Mouse (Mus musculus) embryonic facial prominence, embryonic 15.5 days (tissue): Measurements from ENCODE around the gene Pip4k2c. TPM values are rescaled to one million over a fixed set of nuclear protein-coding genes. Genes with fewer than 3 reads are reported as not detected.
A peak's percentile ranks its signal among the peaks of the same experiment; 100 is the strongest.

Experiments used
- ATAC-seq: fragments of 200-750 bp; cut with Nextera tagmentation; 2 replicates; pipeline ENCODE4 v1.8.0; 2017; ENCODE audit warnings: low read depth, moderate TSS enrichment; ENCODE audit not compliant: insufficient number of reproducible peaks, low FRiP score, low TSS enrichment
- H3K27ac ChIP-seq: fragments of 300-500 bp; sonication (generic); replicated peaks from 2 replicates; pipeline ENCODE4 v1.5.1; 2015; ENCODE audit warnings: mild to moderate bottlenecking, inconsistent platforms
- H3K27me3 ChIP-seq: fragments of 300-500 bp; sonication (generic); 2 replicates; pipeline ENCODE4 v1.6.1; 2015; ENCODE audit warnings: inconsistent platforms
- H3K36me3 ChIP-seq: fragments of 300-500 bp; sonication (generic); 2 replicates; pipeline ENCODE4 v1.6.1; 2015; ENCODE audit warnings: mild to moderate bottlenecking, inconsistent platforms
- H3K4me1 ChIP-seq: fragments of 300-500 bp; sonication (generic); 2 replicates; pipeline ENCODE4 v1.6.1; 2015; ENCODE audit warnings: inconsistent platforms
- H3K4me2 ChIP-seq: fragments of 300-500 bp; sonication (generic); replicated peaks from 2 replicates; pipeline ENCODE4 v1.6.1; 2015; ENCODE audit warnings: mild to moderate bottlenecking, inconsistent platforms
- H3K4me3 ChIP-seq: fragments of 300-500 bp; sonication (generic); replicated peaks from 2 replicates; pipeline ENCODE4 v1.5.1; 2015; ENCODE audit warnings: mild to moderate bottlenecking, inconsistent platforms
- H3K9ac ChIP-seq: fragments of 300-500 bp; sonication (generic); 2 replicates; pipeline ENCODE4 v1.6.1; 2015; ENCODE audit warnings: inconsistent platforms
- H3K9me3 ChIP-seq: fragments of 300-500 bp; sonication (generic); replicated peaks from 2 replicates; pipeline ENCODE4 v1.6.1; 2016; ENCODE audit warnings: inconsistent platforms
- WGBS: fragments of 180-500 bp; shearing (Covaris S2); methylation state at CpG from one replicate; pipeline ENCODE4 v1.1.7; 2015; 5-methylcytosine and 5-hydroxymethylcytosine counted together
- polyA plus RNA-seq: library from polyadenylated mRNA; unstranded; fragments of >200 nt; fragmentation: Nextera tagmentation; extraction: Ambion mirVana; gene quantifications from 2 replicates; pipeline ENCODE4 v1.2.1, GENCODE M21; 2015

Pip4k2c gene
- polyA plus RNA-seq, result 31.0 and 31.3 TPM in 2 replicates

- H3K4me1 ChIP-seq, result peaks cover 18% of the 10 kb centered on the region
- H3K27me3 ChIP-seq, result no peaks in the 10 kb centered on the region
- peak within 1 kb of the TSS; percentile 82 for H3K4me3 ChIP-seq
- under 1% methylated on average over 47 of the region's 47 CpGs for WGBS
- H3K4me2 ChIP-seq, result peak within 1 kb of the TSS; percentile 86
- H3K27ac ChIP-seq, result peak within 1 kb of the TSS; percentile 69
- H3K9me3 ChIP-seq, result no peaks in the 10 kb centered on the region
- ATAC-seq, result peak; percentile 94
- H3K36me3 ChIP-seq, result peaks cover 10% of the 10 kb centered on the region
- peak within 1 kb of the TSS; percentile 62 for H3K9ac ChIP-seq
These were observed at the start of gene Pip4k2c for GRCm38 (mm10) chr10:127211414-127211854. Gene Pip4k2c (minus strand): TSS chr10:127211585.

- WGBS, result 71% methylated on average over 8 of the region's 8 CpGs
- H3K27me3 ChIP-seq, result 0 out of 2 replicates have a peak, but pooled peaks cover 4% of the 10 kb centered on the region
- H3K4me1 ChIP-seq, result peaks cover 13% of the 10 kb centered on the region
- no peaks in the 10 kb centered on the region for H3K36me3 ChIP-seq
- no peak overlapping the region for H3K4me2 ChIP-seq
- H3K4me3 ChIP-seq, result no peak overlapping the region
- H3K9ac ChIP-seq, result no peak overlapping the region
- no peak overlapping the region for H3K27ac ChIP-seq
- no peak for ATAC-seq
- no peaks in the 10 kb centered on the region for H3K9me3 ChIP-seq
These were observed 47.1 kb upstream of the Pip4k2c start for GRCm38 (mm10) chr10:127258489-127258888.

- H3K27ac ChIP-seq, result no peak overlapping the region
- 0 out of 2 replicates have a peak, but pooled peaks cover 4% of the 10 kb centered on the region for H3K27me3 ChIP-seq
- H3K9me3 ChIP-seq, result no peaks in the 10 kb centered on the region
- H3K4me2 ChIP-seq, result no peak overlapping the region
- H3K4me1 ChIP-seq, result peaks cover 11% of the 10 kb centered on the region
- H3K36me3 ChIP-seq, result no peaks in the 10 kb centered on the region
- no peak overlapping the region for H3K9ac ChIP-seq
- 72% methylated on average over 6 of the region's 6 CpGs for WGBS
- ATAC-seq, result no peak
- H3K4me3 ChIP-seq, result no peak overlapping the region
These were observed 46.4 kb upstream of the Pip4k2c start for GRCm38 (mm10) chr10:127257790-127258189.

- Histone ChIP-seq H3K4me1 (no peaks in the 10 kb centered on the region), H3K36me3 (no peaks in the 10 kb centered on the region), H3K27me3 (no peaks in the 10 kb centered on the region), H3K9ac (no peak overlapping the region), H3K27ac (no peak overlapping the region), H3K4me2 (no peak overlapping the region), H3K4me3 (no peak overlapping the region), H3K9me3 (no peaks in the 10 kb centered on the region)
- no peak for ATAC-seq
- 20% methylated on average over 14 of the region's 14 CpGs for WGBS
These were observed 44.4 kb upstream of the Pip4k2c start for GRCm38 (mm10) chr10:127255625-127256345.

- Histone ChIP-seq H3K9ac (no peak overlapping the region), H3K9me3 (no peaks in the 10 kb centered on the region), H3K4me1 (no peaks in the 10 kb centered on the region), H3K36me3 (no peaks in the 10 kb centered on the region), H3K4me3 (no peak overlapping the region), H3K27me3 (no peaks in the 10 kb centered on the region), H3K27ac (no peak overlapping the region), H3K4me2 (no peak overlapping the region)
- ATAC-seq, result no peak
- WGBS, result 73% methylated on average over 5 of the region's 5 CpGs
These were observed 39.4 kb upstream of the Pip4k2c start for GRCm38 (mm10) chr10:127250810-127251209.

- no peak for ATAC-seq
- Histone ChIP-seq H3K4me2 (no peak overlapping the region), H3K9me3 (no peaks in the 10 kb centered on the region), H3K27ac (no peak overlapping the region), H3K4me3 (no peak overlapping the region), H3K9ac (no peak overlapping the region), H3K27me3 (no peaks in the 10 kb centered on the region), H3K36me3 (0 out of 2 replicates have a peak, but pooled peaks cover 4% of the 10 kb centered on the region), H3K4me1 (peaks cover 9% of the 10 kb centered on the region)
- 71% methylated on average over 18 of the region's 18 CpGs for WGBS
These were observed 26.9 kb upstream of the Pip4k2c start for GRCm38 (mm10) chr10:127238241-127238824.

GRCm38 (mm10) chr10:127236541-127236940, 25.2 kb upstream of the Pip4k2c start:
- Histone ChIP-seq H3K36me3 (no peaks in the 10 kb centered on the region), H3K9ac (no peak overlapping the region), H3K27ac (no peak overlapping the region), H3K4me1 (peaks cover 9% of the 10 kb centered on the region), H3K27me3 (no peaks in the 10 kb centered on the region), H3K9me3 (no peaks in the 10 kb centered on the region), H3K4me3 (no peak overlapping the region), H3K4me2 (no peak overlapping the region)
- WGBS, result 21% methylated on average over 9 of the region's 9 CpGs
- no peak for ATAC-seq

GRCm38 (mm10) chr10:127233141-127233540, 21.8 kb upstream of the Pip4k2c start:
- no peak overlapping the region for H3K4me3 ChIP-seq
- WGBS, result 75% methylated on average over 9 of the region's 9 CpGs

GRCm38 (mm10) chr10:127231741-127232140, 20.4 kb upstream of the Pip4k2c start:
- H3K4me1 ChIP-seq, result peaks cover 4% of the 10 kb centered on the region
- ATAC-seq, result no peak
- no peaks in the 10 kb centered on the region for H3K27me3 ChIP-seq
- no peak overlapping the region for H3K9ac ChIP-seq
- H3K9me3 ChIP-seq, result no peaks in the 10 kb centered on the region
- H3K27ac ChIP-seq, result no peak overlapping the region
- H3K4me2 ChIP-seq, result no peak overlapping the region
- 73% methylated on average over 14 of the region's 14 CpGs for WGBS
- no peak overlapping the region for H3K4me3 ChIP-seq
- H3K36me3 ChIP-seq, result no peaks in the 10 kb centered on the region

More at GRCm38 (mm10) chr10:127233141-127233540, 21.8 kb upstream of the Pip4k2c start:
- no peaks in the 10 kb centered on the region for H3K27me3 ChIP-seq
- no peak overlapping the region for H3K27ac ChIP-seq
- no peak overlapping the region for H3K9ac ChIP-seq
- no peaks in the 10 kb centered on the region for H3K9me3 ChIP-seq
- ATAC-seq, result no peak
- no peaks in the 10 kb centered on the region for H3K36me3 ChIP-seq
- H3K4me1 ChIP-seq, result peaks cover 9% of the 10 kb centered on the region
- H3K4me2 ChIP-seq, result no peak overlapping the region

GRCm38 (mm10) chr10:127230693-127231092, 19.3 kb upstream of the Pip4k2c start:
- Histone ChIP-seq H3K27ac (no peak overlapping the region), H3K4me2 (no peak overlapping the region), H3K9ac (no peak overlapping the region), H3K27me3 (no peaks in the 10 kb centered on the region), H3K4me1 (peaks cover 4% of the 10 kb centered on the region; the same call in 1 of the 2 replicates), H3K4me3 (no peak overlapping the region), H3K9me3 (no peaks in the 10 kb centered on the region), H3K36me3 (no peaks in the 10 kb centered on the region)
- WGBS, result 78% methylated on average over 12 of the region's 12 CpGs
- ATAC-seq, result no peak

GRCm38 (mm10) chr10:127228897-127229296, 17.5 kb upstream of the Pip4k2c start:
- no peaks in the 10 kb centered on the region for H3K27me3 ChIP-seq
- ATAC-seq, result no peak
- no peaks in the 10 kb centered on the region for H3K36me3 ChIP-seq
- no peaks in the 10 kb centered on the region for H3K9me3 ChIP-seq
- no peak overlapping the region for H3K27ac ChIP-seq
- WGBS, result 22% methylated on average over 4 of the region's 4 CpGs
- no peak overlapping the region for H3K4me2 ChIP-seq
- H3K4me1 ChIP-seq, result peaks cover 5% of the 10 kb centered on the region; the same call in 1 of the 2 replicates
- H3K9ac ChIP-seq, result no peak overlapping the region
- H3K4me3 ChIP-seq, result no peak overlapping the region
